Mouse (Mus musculus): ENCODE data around the gene Taf3. TPM values are rescaled to one million over a fixed set of nuclear protein-coding genes. Genes with fewer than 3 reads are reported as not detected.

The Taf3 gene
- polyA plus RNA-seq, 1 experiment from 2014 or later, result 8.1 TPM

GRCm38 (mm10) chr2:9926194-9926904 lies 122.0 kb downstream of the Taf3 start:
- in situ Hi-C loops (cut with MboI; ENCODE audit: low pct_unique_long_range_greater_than_20kb), result no loop called here
- peak; percentile 21 for ATAC-seq
- CTCF ChIA-PET, result interaction anchor here (1.0 kb wide), 1 partner anchor 10 kb away, joined by 4 read pairs; no protein-coding TSS in a partner anchor

GRCm38 (mm10) chr2:9918691-9919471 lies 129.5 kb downstream of the Taf3 start:
- ChIA-PET CTCF (interaction anchor here (0.9 to 1.1 kb wide), 2 partner anchors 8 to 91 kb away, joined by 3 read pairs; no protein-coding TSS in a partner anchor), POLR2A (no interaction called here)
- no peak for DNase-seq (ENCODE audit: low read depth, low spot score)
- ATAC-seq, result peak; percentile 80
- no peak for TF ChIP-seq CTCF (IDR thresholded peaks at IDR 0.05)
- no peaks in the 10 kb centered on the region for H3K27me3 ChIP-seq
- in situ Hi-C loops (cut with MboI; ENCODE audit: low pct_unique_long_range_greater_than_20kb), result no loop called here

More at GRCm38 (mm10) chr2:9926194-9926904, 122.0 kb downstream of the Taf3 start:
- POLR2A ChIA-PET, result no interaction called here
- no peak for TF ChIP-seq CTCF (IDR thresholded peaks at IDR 0.05)
- no peak for DNase-seq (ENCODE audit: low read depth, low spot score)
- no peaks in the 10 kb centered on the region for H3K27me3 ChIP-seq

- no peak for TF ChIP-seq CTCF (IDR thresholded peaks at IDR 0.05)
- DNase-seq (ENCODE audit: low read depth, low spot score) (no peak), ATAC-seq (no peak)
- ChIA-PET POLR2A (no interaction called here), CTCF (no interaction called here)
- in situ Hi-C loops (cut with MboI; ENCODE audit: low pct_unique_long_range_greater_than_20kb), result no loop called here
- H3K27me3 ChIP-seq, result no peaks in the 10 kb centered on the region
Observed at GRCm38 (mm10) chr2:9917602-9918001, 130.8 kb downstream of the Taf3 start.

GRCm38 (mm10) chr2:9905995-9906394 lies 142.4 kb downstream of the Taf3 start:
- CTCF ChIA-PET, result no interaction called here
- POLR2A ChIA-PET, result no interaction called here
- in situ Hi-C loops (cut with MboI; ENCODE audit: low pct_unique_long_range_greater_than_20kb), result no loop called here
- H3K27me3 ChIP-seq, result no peaks in the 10 kb centered on the region
- ATAC-seq (no peak), DNase-seq (ENCODE audit: low read depth, low spot score) (no peak)
- TF ChIP-seq CTCF (IDR thresholded peaks at IDR 0.05), result no peak

- no peak for TF ChIP-seq CTCF (IDR thresholded peaks at IDR 0.05)
- in situ Hi-C loops (cut with MboI; ENCODE audit: low pct_unique_long_range_greater_than_20kb), result no loop called here
- ChIA-PET CTCF (no interaction called here), POLR2A (interaction anchor here (0.7 kb wide), 1 partner anchor 531 kb away, joined by 11 read pairs; no protein-coding TSS in a partner anchor)
- ATAC-seq, result peak; percentile 21
- H3K27me3 ChIP-seq, result no peaks in the 10 kb centered on the region
- DNase-seq (ENCODE audit: low read depth, low spot score), result no peak
Observed at GRCm38 (mm10) chr2:9903854-9904560, 144.4 kb downstream of the Taf3 start.

- no peaks in the 10 kb centered on the region for H3K27me3 ChIP-seq
- ATAC-seq (no peak), DNase-seq (ENCODE audit: low read depth, low spot score) (no peak)
- no peak for TF ChIP-seq CTCF (IDR thresholded peaks at IDR 0.05)
- POLR2A ChIA-PET, result no interaction called here
- in situ Hi-C loops (cut with MboI; ENCODE audit: low pct_unique_long_range_greater_than_20kb), result no loop called here
- CTCF ChIA-PET, result no interaction called here
Observed at GRCm38 (mm10) chr2:9897846-9898245, 150.6 kb downstream of the Taf3 start.

- ChIA-PET CTCF (no interaction called here), POLR2A (interaction anchor here (0.5 to 0.9 kb wide), 2 partner anchors 39 to 922 kb away, joined by 3 to 5 read pairs; no protein-coding TSS in a partner anchor)
- ATAC-seq (no peak), DNase-seq (ENCODE audit: low read depth, low spot score) (no peak)
- in situ Hi-C loops (cut with MboI; ENCODE audit: low pct_unique_long_range_greater_than_20kb), result no loop called here
- no peak for TF ChIP-seq CTCF (IDR thresholded peaks at IDR 0.05)
- no peaks in the 10 kb centered on the region for H3K27me3 ChIP-seq
Observed at GRCm38 (mm10) chr2:9896097-9896770, 152.2 kb downstream of the Taf3 start.

DNA sequence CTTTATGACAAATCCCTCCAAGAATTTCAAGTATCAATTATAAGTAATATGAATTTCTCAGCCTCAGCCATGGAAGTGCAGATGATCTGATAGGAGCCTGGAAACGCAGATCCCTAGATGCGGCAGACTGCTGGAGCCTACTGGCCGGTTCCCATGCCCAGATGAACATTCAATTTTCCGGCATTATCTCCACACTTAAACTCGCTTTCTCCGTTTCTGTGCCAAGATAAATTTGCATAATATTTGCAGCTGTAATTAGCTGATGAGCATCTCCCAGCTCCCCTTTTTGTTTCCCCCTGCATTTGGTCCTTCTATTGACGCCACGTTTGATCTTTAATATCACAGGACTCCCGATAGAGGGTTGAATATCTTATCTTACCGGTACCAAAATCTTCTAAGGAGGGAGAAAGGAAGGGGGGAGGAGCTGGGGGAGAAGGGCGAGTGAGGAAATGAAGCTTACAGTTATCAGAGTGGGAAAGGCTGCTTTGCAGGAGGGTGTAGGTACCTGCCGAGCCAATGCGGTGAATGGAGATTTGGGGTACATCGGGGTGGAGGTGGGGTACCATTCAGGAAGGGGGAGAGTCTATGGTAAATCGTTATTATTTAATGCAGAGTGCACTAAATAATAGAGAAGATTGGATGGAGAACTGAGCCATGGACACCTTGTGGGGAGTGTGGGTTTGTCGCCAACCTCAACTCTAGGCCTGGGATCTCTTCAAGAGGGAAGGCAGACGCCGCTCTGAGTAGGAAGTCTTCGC lies 153.4 kb downstream of the Taf3 start:
- no peak for TF ChIP-seq CTCF (IDR thresholded peaks at IDR 0.05)
- POLR2A ChIA-PET, result no interaction called here
- DNase-seq (ENCODE audit: low read depth, low spot score) (no peak), ATAC-seq (no peak)
- in situ Hi-C loops (cut with MboI; ENCODE audit: low pct_unique_long_range_greater_than_20kb), result no loop called here
- CTCF ChIA-PET, result no interaction called here
- no peaks in the 10 kb centered on the region for H3K27me3 ChIP-seq

GRCm38 (mm10) chr2:9893272-9893953 lies 155.0 kb downstream of the Taf3 start:
- in situ Hi-C loops (cut with MboI; ENCODE audit: low pct_unique_long_range_greater_than_20kb), result no loop called here
- DNase-seq (ENCODE audit: low read depth, low spot score) (no peak), ATAC-seq (no peak)
- TF ChIP-seq CTCF (IDR thresholded peaks at IDR 0.05), result no peak
- H3K27me3 ChIP-seq, result no peaks in the 10 kb centered on the region
- POLR2A ChIA-PET, result no interaction called here
- CTCF ChIA-PET, result no interaction called here
